Mouse (Mus musculus) lung, adult 2 months (tissue): Measurements from ENCODE around the gene Tgfb3. TPM values are rescaled to one million over a fixed set of nuclear protein-coding genes. Genes with fewer than 3 reads are reported as not detected.

Experiments used
- DNase-seq: peaks from one replicate; pipeline ENCODE4 v3.0.0; 2022
- H3K4me1 ChIP-seq: fragments of 200-500 bp; 2 replicates; pipeline ENCODE4 v1.6.1; 2011; ENCODE audit warnings: low read length; ENCODE audit not compliant: control insufficient read depth, insufficient read depth
- H3K4me3 ChIP-seq: fragments of 200-500 bp; replicated peaks from 2 replicates; pipeline ENCODE3; 2011; ENCODE audit warnings: low read depth, mild to moderate bottlenecking, control low read depth, low read length; ENCODE audit errors: extremely low read depth
- CTCF ChIP-seq: fragments of 200-500 bp; IDR thresholded peaks from 2 replicates; pipeline ENCODE4 v1.5.1; 2011; ENCODE audit warnings: mild to moderate bottlenecking, low read length, control low read depth; ENCODE audit not compliant: insufficient read depth
- POLR2A ChIP-seq: fragments of 200-500 bp; IDR thresholded peaks from 2 replicates; pipeline ENCODE4 v1.6.1; 2011; ENCODE audit warnings: low read depth, mild to moderate bottlenecking, control low read depth, low read length, borderline replicate concordance; ENCODE audit errors: extremely low read depth
- WGBS: fragments of 180-500 bp; shearing (Covaris S2); methylation state at CpG from one replicate; pipeline ENCODE4 v1.1.7; 2018; 5-methylcytosine and 5-hydroxymethylcytosine counted together
- polyA plus RNA-seq: library from polyadenylated mRNA; depleted of rRNA; stranded (reverse); fragments of >200 nt; gene quantifications from 2 replicates; pipeline ENCODE4 v1.2.3, GENCODE M21; 2012

Tgfb3 gene
- polyA plus RNA-seq, 1 experiment = 33.9 TPM

DNA sequence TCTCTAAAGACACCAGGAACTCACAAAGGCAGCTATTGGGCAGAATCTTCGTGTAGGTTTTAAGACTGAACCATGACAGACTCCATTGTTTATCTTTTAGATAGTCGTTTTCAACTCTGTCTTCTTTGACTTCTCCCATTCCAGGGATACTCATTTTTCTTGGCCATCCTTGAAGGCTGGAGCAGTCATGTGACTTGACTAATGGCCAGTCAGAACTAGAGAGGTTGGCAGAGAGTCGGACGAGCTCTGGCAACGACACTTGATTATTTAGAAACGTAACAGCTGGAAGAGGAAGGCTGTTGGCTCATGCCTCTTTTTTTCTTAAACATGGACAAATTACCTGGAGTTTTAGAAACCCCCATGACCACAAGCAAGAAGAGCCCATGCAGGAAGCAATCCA lies 19.5 kb downstream of the Tgfb3 start:
- Histone ChIP-seq H3K4me1 (no peaks in the 10 kb centered on the region), H3K4me3 (no peak overlapping the region)
- TF ChIP-seq POLR2A = no peak
- TF ChIP-seq CTCF = no peak
- no peak for DNase-seq
- 44% methylated on average over 6 of the region's 6 CpGs for WGBS

DNA sequence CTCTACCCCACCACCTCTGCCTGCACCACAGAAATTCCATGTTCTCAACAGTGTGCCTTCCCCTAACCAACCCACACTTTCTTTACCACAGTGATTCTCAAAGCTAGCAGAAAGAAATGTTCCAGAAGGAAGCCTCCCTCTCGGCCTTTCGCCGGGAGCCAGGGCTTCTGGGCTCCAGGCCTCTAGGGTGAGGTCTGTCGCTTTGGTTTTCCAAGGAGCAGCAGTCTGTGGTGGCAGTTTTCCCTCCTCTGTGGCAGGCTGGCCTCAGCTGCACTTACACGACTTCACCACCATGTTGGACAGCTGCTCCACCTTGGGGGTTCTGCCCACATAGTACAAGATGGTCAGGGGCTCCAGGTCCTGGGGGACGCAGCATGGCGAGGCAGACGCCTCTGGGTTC lies 21.3 kb downstream of the Tgfb3 start:
- 90% methylated on average over 8 of the region's 8 CpGs for WGBS
- no peak for TF ChIP-seq POLR2A
- no peak for TF ChIP-seq CTCF
- H3K4me1 ChIP-seq = no peaks in the 10 kb centered on the region
- DNase-seq = no peak
- no peak overlapping the region for H3K4me3 ChIP-seq

- no peak for DNase-seq
- Histone ChIP-seq H3K4me3 (no peak overlapping the region), H3K4me1 (no peaks in the 10 kb centered on the region)
- 81% methylated on average over 8 of the region's 8 CpGs for WGBS
- TF ChIP-seq CTCF = no peak
- no peak for TF ChIP-seq POLR2A
Observed at GRCm38 (mm10) chr12:86056976-86057375, 21.9 kb downstream of the Tgfb3 start.

GRCm38 (mm10) chr12:86055306-86055705 lies 23.5 kb downstream of the Tgfb3 start:
- no peak for DNase-seq
- Histone ChIP-seq H3K4me1 (no peaks in the 10 kb centered on the region), H3K4me3 (no peak overlapping the region)
- TF ChIP-seq CTCF (no peak), POLR2A (no peak)
- 94% methylated on average over 2 of the region's 2 CpGs for WGBS

DNA sequence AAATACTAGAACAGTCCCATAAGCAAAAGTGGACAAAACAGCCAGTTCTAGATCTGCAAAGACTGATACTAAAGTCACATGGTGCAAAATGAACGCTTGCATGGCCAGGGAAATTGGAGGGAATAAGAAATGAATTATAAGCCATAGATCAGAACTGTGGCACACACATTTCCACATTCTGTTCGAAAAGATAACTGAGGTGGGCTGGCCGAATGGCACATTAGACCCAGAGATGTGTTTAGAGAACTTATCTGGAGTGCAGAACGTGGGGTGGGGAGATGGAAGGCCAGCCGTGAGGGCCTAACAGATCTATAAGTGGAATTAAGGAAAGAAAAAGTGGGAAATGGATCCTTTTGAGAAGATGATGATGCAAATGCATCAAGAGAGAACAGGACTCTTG lies 27.4 kb downstream of the Tgfb3 start:
- TF ChIP-seq CTCF (no peak), POLR2A (no peak)
- H3K4me1 ChIP-seq = no peaks in the 10 kb centered on the region
- H3K4me3 ChIP-seq = no peak overlapping the region
- no peak for DNase-seq
- WGBS = 87% methylated on average over 5 of the region's 5 CpGs

DNA sequence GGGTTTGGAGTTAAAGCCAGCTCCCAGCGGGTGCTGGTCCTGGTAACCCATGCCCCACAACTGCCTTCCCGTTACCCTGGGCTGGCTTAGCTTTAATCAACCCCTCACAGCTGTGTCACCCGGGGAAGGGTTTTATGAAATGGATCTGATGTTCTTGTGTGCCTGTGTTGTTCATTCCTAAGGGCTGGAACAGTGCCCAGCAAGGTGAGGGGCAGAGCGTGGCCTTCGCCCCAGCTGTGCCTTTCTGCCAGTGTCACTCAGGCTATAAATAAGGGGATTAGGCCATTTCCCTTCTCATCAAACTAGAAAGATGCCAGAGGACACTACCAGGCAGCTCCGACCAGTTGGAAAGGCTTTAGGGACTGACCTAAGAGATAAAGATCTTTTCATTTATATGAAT lies 29.0 kb downstream of the Tgfb3 start:
- WGBS = 81% methylated on average over 6 of the region's 6 CpGs
- no peak for TF ChIP-seq POLR2A
- no peak for TF ChIP-seq CTCF
- no peak for DNase-seq

GRCm38 (mm10) chr12:86047376-86047775 lies 31.5 kb downstream of the Tgfb3 start:
- TF ChIP-seq POLR2A (no peak), CTCF (no peak)
- H3K4me3 ChIP-seq = no peak overlapping the region
- H3K4me1 ChIP-seq = no peaks in the 10 kb centered on the region; the same call in 1 of the 2 replicates
- WGBS = 75% methylated on average over 8 of the region's 8 CpGs
- no peak for DNase-seq

More for the DNA sequence above, 29.0 kb downstream of the Tgfb3 start:
- Histone ChIP-seq H3K4me3 (no peak overlapping the region), H3K4me1 (no peaks in the 10 kb centered on the region; the same call in 1 of the 2 replicates)

DNA sequence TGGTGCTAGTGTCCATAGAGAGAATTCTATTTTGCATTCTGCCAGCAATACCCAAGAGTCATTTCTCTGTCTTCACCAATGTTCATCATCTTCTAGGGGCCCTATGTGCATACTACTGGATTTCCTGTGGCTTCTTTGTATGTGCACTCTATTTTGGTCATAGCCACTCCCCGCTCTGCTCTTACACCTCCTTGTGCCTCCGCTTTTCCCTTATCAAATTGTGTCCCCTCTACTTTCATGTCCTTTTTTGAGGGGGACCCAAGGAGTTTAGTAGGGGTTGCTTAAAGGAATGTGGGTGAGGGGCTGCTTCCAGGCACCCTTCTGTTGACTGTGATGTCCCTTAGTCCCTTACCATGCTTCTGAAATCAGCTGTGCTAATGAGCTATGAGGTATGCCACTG lies 32.1 kb downstream of the Tgfb3 start:
- Histone ChIP-seq H3K4me3 (no peak overlapping the region), H3K4me1 (no peaks in the 10 kb centered on the region; the same call in 1 of the 2 replicates)
- TF ChIP-seq POLR2A (no peak), CTCF (no peak)
- 93% methylated on average over 2 of the region's 2 CpGs for WGBS
- DNase-seq = no peak

- H3K4me1 ChIP-seq = no peaks in the 10 kb centered on the region; the same call in 1 of the 2 replicates
- no peak overlapping the region for H3K4me3 ChIP-seq
- no peak for DNase-seq
- TF ChIP-seq POLR2A (no peak), CTCF (no peak)
- 52% methylated on average over 5 of the region's 5 CpGs for WGBS
Observed at GRCm38 (mm10) chr12:86046141-86046540, 32.7 kb downstream of the Tgfb3 start.

- DNase-seq = no peak
- no peak for TF ChIP-seq POLR2A
- TF ChIP-seq CTCF = no peak
- no peak overlapping the region for H3K4me3 ChIP-seq
- 57% methylated on average over 6 of the region's 6 CpGs for WGBS
- H3K4me1 ChIP-seq = no peaks in the 10 kb centered on the region
Observed at GRCm38 (mm10) chr12:86039751-86040150, 39.1 kb downstream of the Tgfb3 start.
